Mouse (Mus musculus): ENCODE data around the gene Spag6l. TPM values are rescaled to one million over a fixed set of nuclear protein-coding genes. Genes with fewer than 3 reads are reported as not detected.

Spag6l gene
- total RNA-seq, 4 experiments from 2014 or later, result 8.6 to 13.3 (median 11.1) TPM

Other genes with a start within 250 kb of the Spag6l start
- gene Fgd4, start 228.9 kb downstream of the Spag6l start, total RNA-seq (2022), result 10 to 100 TPM; 40.3 to 50.2 (median 46.9) TPM
- not detected for gene Olfr19, start 153.1 kb downstream of the Spag6l start, total RNA-seq (2022)
- not detected for gene Igll1, start 34.5 kb upstream of the Spag6l start, total RNA-seq (2022)
- gene Top3b, start 41.3 kb upstream of the Spag6l start, total RNA-seq (2022), result 10 to 100 TPM; 68.6 to 86.2 (median 73.0) TPM
- 1 to 10 TPM in 1 of 4 experiments, not detected in 3; 1.9 TPM for gene Vpreb1, start 41.4 kb upstream of the Spag6l start, total RNA-seq (2022)
- 10 to 100 TPM; 46.5 to 59.4 (median 51.9) TPM for gene Ppm1f, start 67.0 kb upstream of the Spag6l start, total RNA-seq (2022)
- gene Mapk1, start 153.9 kb upstream of the Spag6l start, total RNA-seq (2022), result 100 to 1,000 TPM; 461 to 545 (median 499) TPM
- gene Ypel1, start 240.2 kb upstream of the Spag6l start, total RNA-seq (2022), result 10 to 100 TPM; 27.9 to 36.5 (median 29.8) TPM